Mouse (Mus musculus) kidney, embryonic 15.5 days (tissue): ENCODE results near the gene Olfr958. TPM values are rescaled to one million over a fixed set of nuclear protein-coding genes. Genes with fewer than 3 reads are reported as not detected.

Experiments used
- ATAC-seq: fragments of 200-750 bp; cut with Nextera tagmentation; replicated peaks from 2 replicates; pipeline ENCODE4 v1.8.0; 2017; ENCODE audit warnings: moderate TSS enrichment; ENCODE audit not compliant: low FRiP score
- H3K27ac ChIP-seq: fragments of 300-500 bp; sonication (generic); 2 replicates; pipeline ENCODE4 v1.5.1; 2015; ENCODE audit warnings: mild to moderate bottlenecking, inconsistent platforms
- H3K27me3 ChIP-seq: fragments of 300-500 bp; sonication (generic); 2 replicates; pipeline ENCODE4 v1.6.1; 2015; ENCODE audit warnings: inconsistent platforms
- H3K36me3 ChIP-seq: fragments of 300-500 bp; sonication (generic); 2 replicates; pipeline ENCODE4 v1.6.1; 2015; ENCODE audit warnings: inconsistent platforms
- H3K4me1 ChIP-seq: fragments of 300-500 bp; sonication (generic); 2 replicates; pipeline ENCODE4 v1.6.1; 2015; ENCODE audit warnings: inconsistent platforms
- H3K4me2 ChIP-seq: fragments of 300-500 bp; sonication (generic); 2 replicates; pipeline ENCODE4 v1.6.1; 2015; ENCODE audit warnings: moderate library complexity, mild to moderate bottlenecking, inconsistent platforms
- H3K4me3 ChIP-seq: fragments of 300-500 bp; sonication (generic); replicated peaks from 2 replicates; pipeline ENCODE4 v1.5.1; 2015; ENCODE audit warnings: mild to moderate bottlenecking, inconsistent platforms
- H3K9ac ChIP-seq: fragments of 300-500 bp; sonication (generic); 2 replicates; pipeline ENCODE4 v1.6.1; 2015; ENCODE audit warnings: mild to moderate bottlenecking, inconsistent platforms
- H3K9me3 ChIP-seq: fragments of 300-500 bp; sonication (generic); replicated peaks from 2 replicates; pipeline ENCODE4 v1.6.1; 2016; ENCODE audit warnings: inconsistent platforms
- WGBS: fragments of 180-500 bp; shearing (Covaris S2); methylation state at CpG from one replicate; pipeline ENCODE4 v1.1.7; 2015; ENCODE audit warnings: mixed read lengths; 5-methylcytosine and 5-hydroxymethylcytosine counted together
- polyA plus RNA-seq: library from polyadenylated mRNA; unstranded; fragments of >200 nt; fragmentation: Nextera tagmentation; extraction: Ambion mirVana; gene quantifications from 2 replicates; pipeline ENCODE4 v1.2.1, GENCODE M21; 2015

Gene Olfr958
- polyA plus RNA-seq = not detected in 2 replicates

- Histone ChIP-seq H3K36me3 (no peaks in the 10 kb centered on the region), H3K4me1 (no peaks in the 10 kb centered on the region), H3K4me2 (no peak within 1 kb of the TSS), H3K9me3 (no peaks in the 10 kb centered on the region), H3K27me3 (no peaks in the 10 kb centered on the region), H3K27ac (no peak within 1 kb of the TSS), H3K9ac (no peak within 1 kb of the TSS), H3K4me3 (no peak within 1 kb of the TSS)
- no peak for ATAC-seq
- WGBS = 81% methylated on average over 2 of the region's 2 CpGs
These were observed at the start of gene Olfr958 for GRCm38 (mm10) chr9:39553946-39554345. Olfr958 (minus strand) TSS chr9:39554054.

GRCm38 (mm10) chr9:39603333-39603845 lies 49.5 kb upstream of the Olfr958 start:
- H3K4me2 ChIP-seq = peak overlapping the region; percentile 81
- no peaks in the 10 kb centered on the region for H3K36me3 ChIP-seq
- 0 out of 2 replicates have a peak overlapping the region, but pooled peaks have one; percentile 48 for H3K27ac ChIP-seq
- peak; percentile 90 for ATAC-seq
- peak overlapping the region; percentile 45 for H3K4me3 ChIP-seq
- no peaks in the 10 kb centered on the region for H3K9me3 ChIP-seq
- no peaks in the 10 kb centered on the region for H3K27me3 ChIP-seq
- WGBS = under 1% methylated on average over 9 of the region's 9 CpGs
- H3K4me1 ChIP-seq = peaks cover 13% of the 10 kb centered on the region; the same call in 1 of the 2 replicates
- 0 out of 2 replicates have a peak overlapping the region, but pooled peaks have one; percentile 26 for H3K9ac ChIP-seq

GRCm38 (mm10) chr9:39602536-39603332 lies 48.9 kb upstream of the Olfr958 start:
- peak; percentile 88 for ATAC-seq
- H3K4me2 ChIP-seq = peak overlapping the region; percentile 81
- no peaks in the 10 kb centered on the region for H3K9me3 ChIP-seq
- under 1% methylated on average over 19 of the region's 19 CpGs for WGBS
- peak overlapping the region; percentile 45 for H3K4me3 ChIP-seq
- no peaks in the 10 kb centered on the region for H3K27me3 ChIP-seq
- peak overlapping the region; percentile 26; the same call in 1 of the 2 replicates for H3K9ac ChIP-seq
- H3K36me3 ChIP-seq = no peaks in the 10 kb centered on the region
- H3K27ac ChIP-seq = 0 out of 2 replicates have a peak overlapping the region, but pooled peaks have one; percentile 48
- peaks cover 13% of the 10 kb centered on the region; the same call in 1 of the 2 replicates for H3K4me1 ChIP-seq

- Histone ChIP-seq H3K36me3 (no peaks in the 10 kb centered on the region), H3K4me1 (no peaks in the 10 kb centered on the region), H3K27ac (no peak overlapping the region), H3K9ac (no peak overlapping the region), H3K4me3 (no peak overlapping the region), H3K4me2 (no peak overlapping the region), H3K9me3 (no peaks in the 10 kb centered on the region), H3K27me3 (no peaks in the 10 kb centered on the region)
- no peak for ATAC-seq
- 89% methylated on average over 5 of the region's 5 CpGs for WGBS
These were observed 23.2 kb upstream of the Olfr958 start for GRCm38 (mm10) chr9:39577050-39577449.

- Histone ChIP-seq H3K9me3 (no peaks in the 10 kb centered on the region), H3K4me3 (no peak within 1 kb of the TSS), H3K36me3 (no peaks in the 10 kb centered on the region), H3K27ac (no peak within 1 kb of the TSS), H3K27me3 (no peaks in the 10 kb centered on the region), H3K4me2 (no peak within 1 kb of the TSS), H3K9ac (no peak within 1 kb of the TSS), H3K4me1 (no peaks in the 10 kb centered on the region)
- ATAC-seq = no peak
- WGBS = 79% methylated on average over 3 of the region's 3 CpGs
These were observed 21.6 kb upstream of the Olfr958 start, which contains the start of gene Olfr959 for GRCm38 (mm10) chr9:39575469-39575868. Olfr959 (minus strand) TSS chr9:39575569.

GRCm38 (mm10) chr9:39558349-39558647 lies 4.4 kb upstream of the Olfr958 start:
- no peaks in the 10 kb centered on the region for H3K9me3 ChIP-seq
- H3K27me3 ChIP-seq = no peaks in the 10 kb centered on the region
- ATAC-seq = no peak
- H3K4me1 ChIP-seq = no peaks in the 10 kb centered on the region
- H3K27ac ChIP-seq = no peak overlapping the region
- H3K9ac ChIP-seq = no peak overlapping the region
- H3K4me2 ChIP-seq = no peak overlapping the region
- no peak overlapping the region for H3K4me3 ChIP-seq
- H3K36me3 ChIP-seq = no peaks in the 10 kb centered on the region

- H3K4me3 ChIP-seq = no peak overlapping the region
- no peak for ATAC-seq
- H3K4me2 ChIP-seq = no peak overlapping the region
- no peak overlapping the region for H3K9ac ChIP-seq
- H3K9me3 ChIP-seq = no peaks in the 10 kb centered on the region
- no peak overlapping the region for H3K27ac ChIP-seq
- H3K36me3 ChIP-seq = no peaks in the 10 kb centered on the region
- no peaks in the 10 kb centered on the region for H3K27me3 ChIP-seq
- WGBS = 65% methylated on average over 3 of the region's 3 CpGs
- H3K4me1 ChIP-seq = no peaks in the 10 kb centered on the region
These were observed 3.9 kb upstream of the Olfr958 start for GRCm38 (mm10) chr9:39557529-39558348.

GRCm38 (mm10) chr9:39550806-39551205 lies 3.0 kb downstream of the Olfr958 start:
- WGBS = 77% methylated on average over 5 of the region's 5 CpGs
- Histone ChIP-seq H3K27me3 (no peaks in the 10 kb centered on the region), H3K9ac (no peak overlapping the region), H3K27ac (no peak overlapping the region), H3K4me2 (no peak overlapping the region), H3K4me1 (no peaks in the 10 kb centered on the region), H3K36me3 (no peaks in the 10 kb centered on the region), H3K9me3 (no peaks in the 10 kb centered on the region), H3K4me3 (no peak overlapping the region)
- ATAC-seq = no peak

GRCm38 (mm10) chr9:39523616-39524285 lies 30.1 kb downstream of the Olfr958 start:
- no peaks in the 10 kb centered on the region for H3K36me3 ChIP-seq
- no peak for ATAC-seq
- no peak overlapping the region for H3K27ac ChIP-seq
- H3K27me3 ChIP-seq = no peaks in the 10 kb centered on the region
- WGBS = 65% methylated on average over 1 of the region's 1 CpGs
- H3K4me1 ChIP-seq = no peaks in the 10 kb centered on the region
- H3K9ac ChIP-seq = no peak overlapping the region
- no peaks in the 10 kb centered on the region for H3K9me3 ChIP-seq
- H3K4me3 ChIP-seq = no peak overlapping the region
- no peak overlapping the region for H3K4me2 ChIP-seq

GRCm38 (mm10) chr9:39518595-39518994 lies 35.3 kb downstream of the Olfr958 start:
- no peak for ATAC-seq
- no peaks in the 10 kb centered on the region for H3K36me3 ChIP-seq
- H3K4me3 ChIP-seq = no peak overlapping the region
- no peak overlapping the region for H3K9ac ChIP-seq
- H3K9me3 ChIP-seq = no peaks in the 10 kb centered on the region
- no peak overlapping the region for H3K27ac ChIP-seq
- no peaks in the 10 kb centered on the region for H3K27me3 ChIP-seq
- H3K4me2 ChIP-seq = no peak overlapping the region
- H3K4me1 ChIP-seq = no peaks in the 10 kb centered on the region

GRCm38 (mm10) chr9:39515531-39515930 lies 38.3 kb downstream of the Olfr958 start, which contains the start of gene Olfr957:
Olfr957 (minus strand) TSS chr9:39515809.
- no peak for ATAC-seq
- Histone ChIP-seq H3K9me3 (no peaks in the 10 kb centered on the region), H3K36me3 (no peaks in the 10 kb centered on the region), H3K4me3 (no peak within 1 kb of the TSS), H3K4me2 (no peak within 1 kb of the TSS), H3K4me1 (no peaks in the 10 kb centered on the region), H3K27me3 (no peaks in the 10 kb centered on the region), H3K27ac (no peak within 1 kb of the TSS), H3K9ac (no peak within 1 kb of the TSS)
- WGBS = 61% methylated on average over 3 of the region's 3 CpGs
